Mouse (Mus musculus): ENCODE data around the gene Idh2. TPM values are rescaled to one million over a fixed set of nuclear protein-coding genes. Genes with fewer than 3 reads are reported as not detected.
"Not testable (repeated sequence)": the region's sequence is repeated elsewhere in the genome, so short reads cannot be mapped to it uniquely, and the experiment has no call there.

Idh2 gene
- total and polyA plus RNA-seq, 2 experiments from 2014 or later: 2,826 to 3,660 TPM

DNA sequence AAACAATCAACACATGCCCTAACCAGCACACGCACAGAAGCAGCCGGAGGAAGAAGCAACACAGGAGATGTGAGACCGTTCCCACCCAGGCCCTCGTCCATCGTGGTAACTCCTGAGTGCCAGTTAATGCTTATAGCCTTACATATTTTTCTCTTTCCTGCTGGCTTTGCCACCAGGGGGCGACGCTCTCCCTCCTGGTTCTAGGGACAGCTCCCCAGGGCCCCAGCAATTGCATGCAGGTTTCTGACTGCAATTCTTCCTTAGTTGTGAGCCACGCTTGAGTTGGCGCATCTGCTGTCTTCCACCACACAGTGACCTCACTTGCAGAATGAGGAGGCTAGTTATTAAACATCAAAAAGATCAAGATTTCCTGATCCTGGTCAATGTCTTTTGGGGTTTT, 17.3 kb upstream of the Idh2 start:
- no peak overlapping the region for H3K4me2 ChIP-seq (ENCODE audit: low read depth, low read length)
- H3K27me3 ChIP-seq (ENCODE audit: control insufficient read depth, insufficient read depth, low read length): no peaks in the 10 kb centered on the region
- DNase-seq (ENCODE audit: low spot score) (peak; percentile 64), ATAC-seq (ENCODE audit: insufficient read depth, low read depth) (no peak)
- H3K9ac ChIP-seq (replicated peaks; ENCODE audit: low read depth, low read length): no peak overlapping the region
- 0 out of 2 replicates have a peak overlapping the region, but pooled peaks have one; percentile 5 for H3K27ac ChIP-seq (ENCODE audit: low read depth)
- H3K4me3 ChIP-seq (ENCODE audit: low read depth, low read length): no peak overlapping the region
- no peaks in the 10 kb centered on the region for H3K36me3 ChIP-seq (replicated peaks; ENCODE audit: control insufficient read depth, insufficient read depth, low read length)
- 55% methylated on average over 9 of the region's 9 CpGs for WGBS
- peaks cover 27% of the 10 kb centered on the region for H3K4me1 ChIP-seq (ENCODE audit: control insufficient read depth, insufficient read depth)
- peak; percentile 68 for TF ChIP-seq CTCF (IDR thresholded peaks at IDR 0.05; ENCODE audit: low read depth)
- TF ChIP-seq EP300 (IDR thresholded peaks at IDR 0.05; ENCODE audit: low read depth): no peak
- peaks cover 10% of the 10 kb centered on the region for H3K9me3 ChIP-seq (replicated peaks; ENCODE audit: control insufficient read depth, low read length)

DNA sequence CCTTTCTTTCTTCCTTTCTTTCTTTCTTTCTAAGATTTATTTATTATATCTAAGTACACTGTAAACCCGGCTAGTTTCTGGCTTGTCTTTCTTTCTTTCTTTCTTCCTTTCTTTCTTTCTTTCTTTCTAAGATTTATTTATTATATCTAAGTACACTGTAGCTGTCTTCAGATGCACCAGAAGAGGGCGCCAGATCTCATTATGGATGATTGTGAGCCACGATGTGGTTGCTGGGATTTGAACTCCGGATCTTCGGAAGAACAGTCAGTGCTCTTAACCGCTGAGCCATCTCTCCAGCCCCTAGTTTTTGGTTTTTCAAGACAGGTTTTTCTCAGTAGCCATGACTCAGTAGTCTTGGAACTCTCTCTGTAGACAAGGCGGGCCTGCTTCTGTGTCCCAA, 16.1 kb upstream of the Idh2 start:
- H3K9me3 ChIP-seq (replicated peaks; ENCODE audit: control insufficient read depth, low read length); ATAC-seq (ENCODE audit: insufficient read depth, low read depth); H3K4me3 ChIP-seq (ENCODE audit: low read depth, low read length); H3K36me3 ChIP-seq (replicated peaks; ENCODE audit: control insufficient read depth, insufficient read depth, low read length); H3K4me2 ChIP-seq (ENCODE audit: low read depth, low read length); DNase-seq (ENCODE audit: low spot score); H3K27me3 ChIP-seq (ENCODE audit: control insufficient read depth, insufficient read depth, low read length); H3K9ac ChIP-seq (replicated peaks; ENCODE audit: low read depth, low read length): not testable (repeated sequence)
- WGBS: 67% methylated on average over 7 of the region's 7 CpGs
- peaks cover 27% of the 10 kb centered on the region for H3K4me1 ChIP-seq (ENCODE audit: control insufficient read depth, insufficient read depth)
- peak; percentile 38 for TF ChIP-seq CTCF (IDR thresholded peaks at IDR 0.05; ENCODE audit: low read depth)
- H3K27ac ChIP-seq (ENCODE audit: low read depth): peak overlapping the region; percentile 98

DNA sequence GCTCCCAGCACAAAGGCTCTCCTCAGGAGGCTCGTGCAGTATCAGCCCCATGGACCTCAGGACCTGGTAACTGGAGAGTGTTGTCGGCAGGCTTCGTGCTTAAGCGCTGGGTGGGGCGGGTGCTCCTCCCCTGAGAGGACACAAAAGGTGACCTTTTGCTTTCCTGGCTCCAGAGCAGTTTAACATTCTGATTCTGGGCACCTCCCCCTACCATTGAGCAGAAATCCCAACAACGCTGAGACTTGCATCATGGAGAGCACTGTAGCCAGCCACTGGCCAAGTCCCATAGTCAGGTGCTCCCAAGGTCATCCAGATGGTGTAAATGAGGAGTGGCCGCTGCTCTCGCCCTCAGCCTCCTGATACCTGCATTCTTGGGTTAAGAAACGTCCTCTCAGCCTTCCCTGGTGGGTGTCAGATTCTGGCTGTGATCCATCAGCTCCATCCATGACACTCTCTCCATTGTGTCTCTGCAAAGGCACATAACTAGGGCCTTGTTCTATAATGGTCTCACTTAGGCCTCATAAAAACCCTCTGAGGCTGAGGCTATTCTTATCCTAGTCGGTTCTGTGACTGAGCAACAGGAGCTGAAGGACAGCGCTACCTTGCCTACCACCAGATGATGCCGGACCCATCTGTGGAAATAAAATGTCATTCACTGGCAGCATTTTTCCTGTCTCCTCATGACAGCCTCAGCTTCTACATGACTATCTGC, 15.3 kb upstream of the Idh2 start:
- no peak overlapping the region for H3K9ac ChIP-seq (replicated peaks; ENCODE audit: low read depth, low read length)
- no peaks in the 10 kb centered on the region for H3K36me3 ChIP-seq (replicated peaks; ENCODE audit: control insufficient read depth, insufficient read depth, low read length)
- H3K4me1 ChIP-seq (ENCODE audit: control insufficient read depth, insufficient read depth): peaks cover 27% of the 10 kb centered on the region
- H3K4me2 ChIP-seq (ENCODE audit: low read depth, low read length): peak overlapping the region; percentile 1; the same call in 1 of the 2 replicates
- DNase-seq (ENCODE audit: low spot score) (peak; percentile 94), ATAC-seq (ENCODE audit: insufficient read depth, low read depth) (peak; percentile 85)
- peak overlapping the region; percentile 98 for H3K27ac ChIP-seq (ENCODE audit: low read depth)
- no peaks in the 10 kb centered on the region for H3K27me3 ChIP-seq (ENCODE audit: control insufficient read depth, insufficient read depth, low read length)
- 25% methylated on average over 12 of the region's 12 CpGs for WGBS
- no peak overlapping the region for H3K4me3 ChIP-seq (ENCODE audit: low read depth, low read length)
- H3K9me3 ChIP-seq (replicated peaks; ENCODE audit: control insufficient read depth, low read length): no peaks in the 10 kb centered on the region
- TF ChIP-seq CTCF (IDR thresholded peaks at IDR 0.05; ENCODE audit: low read depth): no peak
- peak; percentile 77 for TF ChIP-seq EP300 (IDR thresholded peaks at IDR 0.05; ENCODE audit: low read depth)

DNA sequence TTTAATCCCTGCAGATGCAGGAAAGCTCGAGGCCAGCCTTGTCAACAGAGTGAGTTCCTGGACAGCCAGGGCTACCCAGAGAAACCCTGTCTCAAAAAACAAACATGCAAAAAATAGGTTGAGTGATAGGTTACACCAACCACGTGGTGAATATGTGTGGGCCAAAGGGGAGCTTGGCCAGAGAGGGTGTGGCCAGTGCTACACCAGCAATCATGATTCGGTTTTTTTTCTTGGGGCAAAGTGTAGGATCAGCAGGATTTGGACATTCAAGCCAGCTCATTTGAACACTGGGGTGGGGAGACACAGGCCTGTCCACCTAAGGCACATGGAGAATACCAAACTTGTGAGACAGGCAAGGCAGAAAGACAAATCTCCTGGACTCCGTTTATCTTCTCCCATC, 14.1 kb upstream of the Idh2 start:
- Histone ChIP-seq H3K4me1 (ENCODE audit: control insufficient read depth, insufficient read depth) (peaks cover 20% of the 10 kb centered on the region), H3K9me3 (replicated peaks; ENCODE audit: control insufficient read depth, low read length) (no peaks in the 10 kb centered on the region), H3K4me2 (ENCODE audit: low read depth, low read length) (peak overlapping the region; percentile 5; the same call in 1 of the 2 replicates), H3K27me3 (ENCODE audit: control insufficient read depth, insufficient read depth, low read length) (no peaks in the 10 kb centered on the region), H3K36me3 (replicated peaks; ENCODE audit: control insufficient read depth, insufficient read depth, low read length) (no peaks in the 10 kb centered on the region), H3K9ac (replicated peaks; ENCODE audit: low read depth, low read length) (no peak overlapping the region), H3K27ac (ENCODE audit: low read depth) (peak overlapping the region; percentile 98), H3K4me3 (ENCODE audit: low read depth, low read length) (no peak overlapping the region)
- TF ChIP-seq EP300 (IDR thresholded peaks at IDR 0.05; ENCODE audit: low read depth): no peak
- TF ChIP-seq CTCF (IDR thresholded peaks at IDR 0.05; ENCODE audit: low read depth): no peak
- peak; percentile 56 for DNase-seq (ENCODE audit: low spot score)
- WGBS: 39% methylated on average over 4 of the region's 4 CpGs
- peak; percentile 21 for ATAC-seq (ENCODE audit: insufficient read depth, low read depth)

DNA sequence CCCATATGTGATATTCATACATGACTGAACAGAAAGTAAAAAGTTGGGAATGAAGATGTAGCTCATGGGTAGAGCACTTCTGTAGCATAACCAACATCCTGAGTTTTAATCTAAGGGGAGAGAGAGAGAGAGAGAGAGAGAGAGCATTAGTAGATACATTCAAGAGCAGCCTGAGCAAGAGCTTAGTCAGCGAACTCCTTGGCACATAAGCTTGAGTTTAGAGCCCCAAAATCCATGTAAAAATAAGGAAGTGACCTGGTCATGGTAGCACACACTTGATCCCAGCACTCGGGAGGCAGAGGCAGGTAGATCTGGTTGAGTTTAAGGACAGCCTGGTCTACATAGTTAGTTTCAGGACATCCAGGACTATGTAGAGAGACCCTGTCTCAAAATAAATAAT, 8.5 kb upstream of the Idh2 start:
- no peak overlapping the region for H3K9ac ChIP-seq (replicated peaks; ENCODE audit: low read depth, low read length)
- peaks cover 22% of the 10 kb centered on the region for H3K4me1 ChIP-seq (ENCODE audit: control insufficient read depth, insufficient read depth)
- no peaks in the 10 kb centered on the region for H3K36me3 ChIP-seq (replicated peaks; ENCODE audit: control insufficient read depth, insufficient read depth, low read length)
- TF ChIP-seq EP300 (IDR thresholded peaks at IDR 0.05; ENCODE audit: low read depth): no peak
- ATAC-seq (ENCODE audit: insufficient read depth, low read depth) (no peak), DNase-seq (ENCODE audit: low spot score) (no peak)
- H3K4me2 ChIP-seq (ENCODE audit: low read depth, low read length): no peak overlapping the region
- no peaks in the 10 kb centered on the region for H3K9me3 ChIP-seq (replicated peaks; ENCODE audit: control insufficient read depth, low read length)
- H3K4me3 ChIP-seq (ENCODE audit: low read depth, low read length): no peak overlapping the region
- 81% methylated on average over 2 of the region's 2 CpGs for WGBS
- H3K27me3 ChIP-seq (ENCODE audit: control insufficient read depth, insufficient read depth, low read length): no peaks in the 10 kb centered on the region
- H3K27ac ChIP-seq (ENCODE audit: low read depth): peak overlapping the region; percentile 62; the same call in 1 of the 2 replicates

DNA sequence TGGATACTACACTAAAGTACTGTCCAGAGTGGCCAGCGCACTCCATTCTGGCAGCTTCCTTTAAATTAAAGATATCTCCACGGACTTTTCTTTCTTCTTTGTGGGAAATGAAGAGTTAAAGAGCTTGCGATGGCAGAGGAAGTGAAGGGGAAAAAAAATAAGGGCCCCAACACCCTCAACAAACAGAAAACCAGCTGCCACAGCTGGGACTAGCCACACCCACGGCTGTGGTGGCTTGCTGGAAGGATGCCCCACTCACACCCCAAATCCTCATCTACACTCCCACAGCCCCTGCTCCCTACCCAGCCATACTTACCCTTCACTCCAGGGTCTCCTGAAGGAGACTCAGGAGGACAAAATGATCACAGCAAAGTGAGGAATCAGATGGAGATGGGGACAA, 7.9 kb upstream of the Idh2 start:
- Histone ChIP-seq H3K9me3 (replicated peaks; ENCODE audit: control insufficient read depth, low read length) (no peaks in the 10 kb centered on the region), H3K27ac (ENCODE audit: low read depth) (peak overlapping the region; percentile 62; the same call in 1 of the 2 replicates), H3K27me3 (ENCODE audit: control insufficient read depth, insufficient read depth, low read length) (no peaks in the 10 kb centered on the region), H3K9ac (replicated peaks; ENCODE audit: low read depth, low read length) (no peak overlapping the region), H3K4me1 (ENCODE audit: control insufficient read depth, insufficient read depth) (peaks cover 22% of the 10 kb centered on the region), H3K36me3 (replicated peaks; ENCODE audit: control insufficient read depth, insufficient read depth, low read length) (no peaks in the 10 kb centered on the region), H3K4me2 (ENCODE audit: low read depth, low read length) (no peak overlapping the region; the same call in 1 of the 2 replicates), H3K4me3 (ENCODE audit: low read depth, low read length) (no peak overlapping the region)
- WGBS: 49% methylated on average over 4 of the region's 4 CpGs
- DNase-seq (ENCODE audit: low spot score): no peak
- TF ChIP-seq CTCF (IDR thresholded peaks at IDR 0.05; ENCODE audit: low read depth) (no peak), EP300 (IDR thresholded peaks at IDR 0.05; ENCODE audit: low read depth) (no peak)
- no peak for ATAC-seq (ENCODE audit: insufficient read depth, low read depth)
